Mouse (Mus musculus): ENCODE results near the gene Gm47955. TPM values are rescaled to one million over a fixed set of nuclear protein-coding genes. Genes with fewer than 3 reads are reported as not detected.

Gm47955 gene
- polyA plus RNA-seq (2012): not detected in 2 replicates

GRCm38 (mm10) chr1:82959870-82960385, at the start of gene Gm47955:
TSS of gene Gm47955 (plus strand) at chr1:82960286.

GRCm38 (mm10) chr1:82913025-82913424, 47.1 kb upstream of the Gm47955 start, which contains the start of gene A030005L19Rik:
TSS of gene A030005L19Rik (plus strand) at chr1:82913325.

GRCm38 (mm10) chr1:82924650-82925049, 35.4 kb upstream of the Gm47955 start, which contains the start of gene A030014E15Rik:
TSS of gene A030014E15Rik (plus strand) at chr1:82924917.

GRCm38 (mm10) chr1:82931326-82931725, 28.8 kb upstream of the Gm47955 start, which contains the start of gene Gm6217:
TSS of gene Gm6217 (minus strand) at chr1:82931399.

GRCm38 (mm10) chr1:82943295-82943694, 16.8 kb upstream of the Gm47955 start, which contains the start of gene A030003K21Rik:
TSS of gene A030003K21Rik (minus strand) at chr1:82943388.

GRCm38 (mm10) chr1:82955913-82956312, 4.2 kb upstream of the Gm47955 start, which contains the start of gene Gm7544:
TSS of gene Gm7544 (minus strand) at chr1:82956013.

GRCm38 (mm10) chr1:83000306-83000705, 40.2 kb downstream of the Gm47955 start, which contains the start of gene Gm47959:
TSS of gene Gm47959 (plus strand) at chr1:83000548.

Other genes starting within 250 kb of the Gm47955 start
- gene Mff, start 235.4 kb upstream of the Gm47955 start, polyA plus RNA-seq (2012): 91.1 and 118 TPM in 2 replicates
- gene Tm4sf20, start 191.8 kb upstream of the Gm47955 start, polyA plus RNA-seq (2012): not detected in 2 replicates
- not detected in 2 replicates for gene Gm47791, start 189.0 kb upstream of the Gm47955 start, polyA plus RNA-seq (2012)
- gene Agfg1, start 120.8 kb upstream of the Gm47955 start, polyA plus RNA-seq (2012): 7.2 and 7.8 TPM in 2 replicates
- gene A030005L19Rik, start 47.0 kb upstream of the Gm47955 start, polyA plus RNA-seq (2012): 0.11 TPM in 1 of 2 replicates, not detected in the other
- gene A030014E15Rik, start 35.4 kb upstream of the Gm47955 start, polyA plus RNA-seq (2012): not detected in 2 replicates
- not detected in 2 replicates for gene Gm6217, start 28.9 kb upstream of the Gm47955 start, polyA plus RNA-seq (2012)
- not detected in 2 replicates for gene A030003K21Rik, start 16.9 kb upstream of the Gm47955 start, polyA plus RNA-seq (2012)
- gene Gm7544, start 4.3 kb upstream of the Gm47955 start, polyA plus RNA-seq (2012): not detected in 2 replicates
- gene Gm47959, start 40.3 kb downstream of the Gm47955 start, polyA plus RNA-seq (2012): not detected in 2 replicates
- not detected in 2 replicates for gene Slc19a3, start 78.2 kb downstream of the Gm47955 start, polyA plus RNA-seq (2012)
- not detected in 2 replicates for gene Krtap28-10, start 82.2 kb downstream of the Gm47955 start, polyA plus RNA-seq (2012)
- not detected in 2 replicates for gene Gm47969, start 84.6 kb downstream of the Gm47955 start, polyA plus RNA-seq (2012)
- gene A030005K14Rik, start 99.1 kb downstream of the Gm47955 start, polyA plus RNA-seq (2012): not detected in 2 replicates
- not detected in 2 replicates for gene Krtap28-13, start 100.6 kb downstream of the Gm47955 start, polyA plus RNA-seq (2012)
- gene Ccl20, start 156.5 kb downstream of the Gm47955 start, polyA plus RNA-seq (2012): not detected in 2 replicates
- not detected in 2 replicates for gene Daw1, start 199.5 kb downstream of the Gm47955 start, polyA plus RNA-seq (2012)

All from megakaryocyte-erythroid progenitor cell, adult 5 weeks (primary cell).